Mouse (Mus musculus): ENCODE measurements at regions not wholly inside any gene's neighbourhood (a gene's known extent, or its start where the extent isn't known, plus 50 kb on each side); places are given as distances from the start of the nearest gene placed in this dataset.

DNA sequence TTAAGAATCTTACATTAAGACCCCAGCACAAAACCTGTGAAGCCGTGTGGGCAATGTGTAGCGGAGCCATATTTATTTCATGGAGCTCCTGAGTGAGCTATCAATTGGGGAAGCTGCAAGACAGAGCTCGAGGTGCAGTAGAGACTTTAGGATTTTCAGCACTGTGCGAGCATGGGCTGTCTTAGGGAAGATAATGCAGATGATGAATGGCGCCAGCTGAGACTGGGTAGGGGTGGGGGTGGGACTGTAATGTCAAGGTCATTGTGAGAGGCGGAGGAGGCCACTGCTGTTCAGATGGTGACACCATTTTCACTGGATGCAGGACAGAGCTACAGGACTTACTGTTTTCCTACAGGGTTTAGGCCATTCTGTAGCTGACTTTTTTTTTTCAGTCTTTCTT, 322.8 kb upstream of the Fam98a start:
- WGBS: 57% methylated on average over 6 of the region's 6 CpGs

DNA sequence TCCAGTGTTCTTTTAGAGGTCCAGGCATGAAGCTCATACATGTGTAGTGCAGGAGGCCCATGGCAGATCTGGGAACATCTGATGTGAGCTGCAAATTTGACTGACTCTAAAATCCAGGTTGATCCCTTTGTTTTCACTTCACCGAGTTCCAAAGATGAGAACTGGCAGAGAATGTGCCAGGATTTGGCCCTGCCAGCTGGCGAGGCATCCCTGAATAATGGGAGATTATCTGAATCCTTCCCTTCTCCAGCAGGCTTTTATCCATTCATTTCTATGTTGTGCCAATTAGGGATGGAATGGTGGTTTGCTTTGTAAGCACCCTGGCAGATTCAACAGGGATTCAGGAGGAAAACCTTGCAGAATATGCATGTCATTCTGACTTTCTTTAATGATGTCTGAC, 318.7 kb upstream of the Fam98a start:
- Histone ChIP-seq H3K27me3 (ENCODE audit: control insufficient read depth, insufficient read depth, low read depth, low read length) (no peaks in the 10 kb centered on the region), H3K4me1 (replicated peaks; ENCODE audit: control insufficient read depth, insufficient read depth, low read length) (no peaks in the 10 kb centered on the region), H3K4me2 (ENCODE audit: low read depth, low read length) (no peak overlapping the region), H3K9ac (ENCODE audit: low read length) (no peak overlapping the region), H3K36me3 (ENCODE audit: control insufficient read depth, insufficient read depth, low read length) (no peaks in the 10 kb centered on the region), H3K9me3 (ENCODE audit: control insufficient read depth, low read length) (no peaks in the 10 kb centered on the region), H3K4me3 (ENCODE audit: low read length) (no peak overlapping the region), H3K27ac (ENCODE audit: low read length) (no peak overlapping the region)
- no peak for ATAC-seq (ENCODE audit: low read depth)
- WGBS: 72% methylated on average over 2 of the region's 2 CpGs

More for the DNA sequence above, 322.8 kb upstream of the Fam98a start:
- Histone ChIP-seq H3K9ac (ENCODE audit: low read length) (no peak overlapping the region), H3K4me3 (ENCODE audit: low read length) (no peak overlapping the region), H3K9me3 (ENCODE audit: control insufficient read depth, low read length) (no peaks in the 10 kb centered on the region), H3K4me1 (replicated peaks; ENCODE audit: control insufficient read depth, insufficient read depth, low read length) (no peaks in the 10 kb centered on the region), H3K36me3 (ENCODE audit: control insufficient read depth, insufficient read depth, low read length) (no peaks in the 10 kb centered on the region), H3K4me2 (ENCODE audit: low read depth, low read length) (no peak overlapping the region), H3K27me3 (ENCODE audit: control insufficient read depth, insufficient read depth, low read depth, low read length) (no peaks in the 10 kb centered on the region), H3K27ac (ENCODE audit: low read length) (no peak overlapping the region)
- ATAC-seq (ENCODE audit: low read depth): no peak

- no peak overlapping the region for H3K9ac ChIP-seq (ENCODE audit: low read length)
- H3K4me1 ChIP-seq (replicated peaks; ENCODE audit: control insufficient read depth, insufficient read depth, low read length): no peaks in the 10 kb centered on the region
- H3K27me3 ChIP-seq (ENCODE audit: control insufficient read depth, insufficient read depth, low read depth, low read length): no peaks in the 10 kb centered on the region
- no peak overlapping the region for H3K4me2 ChIP-seq (ENCODE audit: low read depth, low read length)
- whole genome bisulfite sequencing: 57% methylated on average over 8 of the region's 8 CpGs
- H3K4me3 ChIP-seq (ENCODE audit: low read length): no peak overlapping the region
- H3K9me3 ChIP-seq (ENCODE audit: control insufficient read depth, low read length): no peaks in the 10 kb centered on the region
- no peak for ATAC-seq (ENCODE audit: low read depth)
- H3K27ac ChIP-seq (ENCODE audit: low read length): no peak overlapping the region
- H3K36me3 ChIP-seq (ENCODE audit: control insufficient read depth, insufficient read depth, low read length): no peaks in the 10 kb centered on the region
These were observed 305.3 kb upstream of the Fam98a start for GRCm38 (mm10) chr17:75857015-75857414.

- Histone ChIP-seq H3K27me3 (ENCODE audit: control insufficient read depth, insufficient read depth, low read depth, low read length) (no peaks in the 10 kb centered on the region), H3K27ac (ENCODE audit: low read length) (no peak overlapping the region), H3K4me1 (replicated peaks; ENCODE audit: control insufficient read depth, insufficient read depth, low read length) (no peaks in the 10 kb centered on the region), H3K4me3 (ENCODE audit: low read length) (no peak overlapping the region), H3K9me3 (ENCODE audit: control insufficient read depth, low read length) (no peaks in the 10 kb centered on the region), H3K4me2 (ENCODE audit: low read depth, low read length) (no peak overlapping the region), H3K9ac (ENCODE audit: low read length) (no peak overlapping the region), H3K36me3 (ENCODE audit: control insufficient read depth, insufficient read depth, low read length) (no peaks in the 10 kb centered on the region)
- no peak for ATAC-seq (ENCODE audit: low read depth)
- WGBS: 70% methylated on average over 12 of the region's 12 CpGs
These were observed 264.4 kb upstream of the Fam98a start for GRCm38 (mm10) chr17:75815997-75816626.

DNA sequence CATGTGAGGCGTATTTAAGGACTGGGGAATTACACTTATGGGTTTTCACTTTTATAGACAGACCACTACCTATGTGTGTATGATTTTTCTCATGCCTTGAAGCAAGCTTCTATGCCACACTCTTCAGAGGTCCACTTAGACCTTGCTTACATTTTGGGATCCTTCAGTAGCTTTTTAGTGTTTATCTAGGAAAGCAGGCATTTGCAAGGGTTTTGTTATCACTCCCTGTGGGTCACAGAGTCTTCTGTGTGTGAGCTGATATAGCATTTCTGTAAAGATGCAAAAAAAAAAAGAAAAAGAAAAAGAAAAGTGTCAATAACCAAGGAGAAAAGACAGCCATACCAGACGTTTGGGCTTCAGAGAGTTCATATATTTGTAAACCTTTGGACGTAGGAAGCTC, 260.4 kb upstream of the Fam98a start:
- no peak overlapping the region for H3K4me2 ChIP-seq (ENCODE audit: low read depth, low read length)
- H3K36me3 ChIP-seq (ENCODE audit: control insufficient read depth, insufficient read depth, low read length): no peaks in the 10 kb centered on the region
- H3K4me1 ChIP-seq (replicated peaks; ENCODE audit: control insufficient read depth, insufficient read depth, low read length): no peaks in the 10 kb centered on the region
- H3K27me3 ChIP-seq (ENCODE audit: control insufficient read depth, insufficient read depth, low read depth, low read length): no peaks in the 10 kb centered on the region
- no peak for ATAC-seq (ENCODE audit: low read depth)
- no peak overlapping the region for H3K27ac ChIP-seq (ENCODE audit: low read length)
- no peaks in the 10 kb centered on the region for H3K9me3 ChIP-seq (ENCODE audit: control insufficient read depth, low read length)
- no peak overlapping the region for H3K9ac ChIP-seq (ENCODE audit: low read length)
- H3K4me3 ChIP-seq (ENCODE audit: low read length): no peak overlapping the region
- WGBS: 53% methylated on average over 3 of the region's 3 CpGs

- no peaks in the 10 kb centered on the region for H3K36me3 ChIP-seq (ENCODE audit: control insufficient read depth, insufficient read depth, low read length)
- H3K4me1 ChIP-seq (replicated peaks; ENCODE audit: control insufficient read depth, insufficient read depth, low read length): no peaks in the 10 kb centered on the region
- ATAC-seq (ENCODE audit: low read depth): no peak
- no peaks in the 10 kb centered on the region for H3K27me3 ChIP-seq (ENCODE audit: control insufficient read depth, insufficient read depth, low read depth, low read length)
- no peak overlapping the region for H3K27ac ChIP-seq (ENCODE audit: low read length)
- H3K4me3 ChIP-seq (ENCODE audit: low read length): no peak overlapping the region
- no peaks in the 10 kb centered on the region for H3K9me3 ChIP-seq (ENCODE audit: control insufficient read depth, low read length)
- H3K9ac ChIP-seq (ENCODE audit: low read length): no peak overlapping the region
- H3K4me2 ChIP-seq (ENCODE audit: low read depth, low read length): no peak overlapping the region
- WGBS: 61% methylated on average over 6 of the region's 6 CpGs
These were observed 257.0 kb upstream of the Fam98a start for GRCm38 (mm10) chr17:75808524-75809326.

GRCm38 (mm10) chr17:75808025-75808424, 256.3 kb upstream of the Fam98a start:
- Histone ChIP-seq H3K4me2 (ENCODE audit: low read depth, low read length) (no peak overlapping the region), H3K4me3 (ENCODE audit: low read length) (no peak overlapping the region), H3K27ac (ENCODE audit: low read length) (no peak overlapping the region), H3K9me3 (ENCODE audit: control insufficient read depth, low read length) (no peaks in the 10 kb centered on the region), H3K9ac (ENCODE audit: low read length) (no peak overlapping the region), H3K27me3 (ENCODE audit: control insufficient read depth, insufficient read depth, low read depth, low read length) (no peaks in the 10 kb centered on the region), H3K4me1 (replicated peaks; ENCODE audit: control insufficient read depth, insufficient read depth, low read length) (no peaks in the 10 kb centered on the region), H3K36me3 (ENCODE audit: control insufficient read depth, insufficient read depth, low read length) (no peaks in the 10 kb centered on the region)
- ATAC-seq (ENCODE audit: low read depth): no peak
- WGBS: 93% methylated on average over 1 of the region's 1 CpGs

DNA sequence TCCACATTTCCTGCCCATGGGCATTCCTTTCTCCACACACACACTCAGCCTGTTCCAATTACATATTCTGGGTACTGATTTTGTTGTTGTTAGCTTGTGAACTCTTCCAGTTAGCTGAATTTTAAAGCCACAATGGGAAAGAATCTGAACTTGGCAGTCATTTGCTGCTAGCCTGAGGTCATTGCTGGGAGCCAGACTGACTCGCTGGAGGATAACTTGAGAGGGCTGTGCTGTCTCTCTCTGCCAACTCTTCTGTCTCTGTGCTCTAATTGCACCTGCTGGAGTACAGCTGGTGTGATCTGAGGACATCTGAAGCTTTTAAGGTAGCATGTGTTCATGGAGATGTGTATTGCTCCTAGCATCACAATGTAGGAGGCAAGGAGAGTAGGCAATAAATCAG, 252.6 kb upstream of the Fam98a start:
- 53% methylated on average over 1 of the region's 1 CpGs for WGBS
- Histone ChIP-seq H3K4me2 (ENCODE audit: low read depth, low read length) (no peak overlapping the region), H3K9ac (ENCODE audit: low read length) (no peak overlapping the region), H3K27ac (ENCODE audit: low read length) (no peak overlapping the region), H3K27me3 (ENCODE audit: control insufficient read depth, insufficient read depth, low read depth, low read length) (no peaks in the 10 kb centered on the region), H3K4me3 (ENCODE audit: low read length) (no peak overlapping the region), H3K4me1 (replicated peaks; ENCODE audit: control insufficient read depth, insufficient read depth, low read length) (no peaks in the 10 kb centered on the region), H3K9me3 (ENCODE audit: control insufficient read depth, low read length) (no peaks in the 10 kb centered on the region), H3K36me3 (ENCODE audit: control insufficient read depth, insufficient read depth, low read length) (no peaks in the 10 kb centered on the region)
- ATAC-seq (ENCODE audit: low read depth): no peak

DNA sequence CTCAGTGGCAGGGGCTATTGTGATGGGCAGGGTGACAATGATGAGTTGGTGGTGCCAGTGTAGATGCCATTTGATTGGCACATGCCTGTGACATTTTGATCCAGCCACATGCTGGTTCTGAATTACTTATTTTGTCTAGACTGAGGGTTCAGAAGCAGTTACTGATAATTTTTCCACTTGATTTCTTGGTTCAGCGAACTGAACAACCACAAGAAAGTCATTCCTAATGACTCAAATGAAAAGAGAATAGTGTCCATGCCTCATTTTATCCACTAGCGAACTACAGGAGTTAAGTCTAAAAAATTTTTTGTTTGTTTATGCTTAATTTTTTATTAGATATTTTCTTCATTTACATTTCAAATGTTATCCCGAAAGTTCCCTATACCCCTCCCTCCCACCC, 244.6 kb upstream of the Fam98a start:
- no peaks in the 10 kb centered on the region for H3K9me3 ChIP-seq (ENCODE audit: control insufficient read depth, low read length)
- 81% methylated on average over 3 of the region's 3 CpGs for WGBS
- H3K27ac ChIP-seq (ENCODE audit: low read length): no peak overlapping the region
- H3K4me1 ChIP-seq (replicated peaks; ENCODE audit: control insufficient read depth, insufficient read depth, low read length): no peaks in the 10 kb centered on the region
- no peaks in the 10 kb centered on the region for H3K27me3 ChIP-seq (ENCODE audit: control insufficient read depth, insufficient read depth, low read depth, low read length)
- H3K4me2 ChIP-seq (ENCODE audit: low read depth, low read length): no peak overlapping the region
- no peak for ATAC-seq (ENCODE audit: low read depth)
- no peak overlapping the region for H3K4me3 ChIP-seq (ENCODE audit: low read length)
- no peak overlapping the region for H3K9ac ChIP-seq (ENCODE audit: low read length)
- no peaks in the 10 kb centered on the region for H3K36me3 ChIP-seq (ENCODE audit: control insufficient read depth, insufficient read depth, low read length)

Data from lung, embryonic 16.5 days (tissue).